Mouse (Mus musculus) lung, postnatal 4 days (tissue): ENCODE measurements at regions not wholly inside any gene's neighbourhood (a gene's known extent, or its start where the extent isn't known, plus 50 kb on each side); places are given as distances from the start of the nearest gene placed in this dataset.

Source experiments
- DNase-seq, 2 experiments: peaks; one replicate each; pipeline ENCODE4 v3.0.0; 2021

- no peak for DNase-seq
Observed at GRCm38 (mm10) chr14:33864796-33865195, 58.6 kb upstream of the Gdf10 start.

GRCm38 (mm10) chr14:33865746-33866145, 57.6 kb upstream of the Gdf10 start:
- no peak for DNase-seq

- no peak for DNase-seq
Observed at GRCm38 (mm10) chr14:33867674-33868073, 55.7 kb upstream of the Gdf10 start.
